Mouse (Mus musculus) lung, adult 18-20 months (tissue): ENCODE data around the gene Pcp4l1.
A peak's percentile ranks its signal among the peaks of the same experiment; 100 is the strongest.

Experiments used
- DNase-seq, 2 experiments: peaks; one replicate each; pipeline ENCODE4 v3.0.0; 2022; ENCODE audit warnings: mixed read lengths in 2 of 2

Pcp4l1 gene

DNA sequence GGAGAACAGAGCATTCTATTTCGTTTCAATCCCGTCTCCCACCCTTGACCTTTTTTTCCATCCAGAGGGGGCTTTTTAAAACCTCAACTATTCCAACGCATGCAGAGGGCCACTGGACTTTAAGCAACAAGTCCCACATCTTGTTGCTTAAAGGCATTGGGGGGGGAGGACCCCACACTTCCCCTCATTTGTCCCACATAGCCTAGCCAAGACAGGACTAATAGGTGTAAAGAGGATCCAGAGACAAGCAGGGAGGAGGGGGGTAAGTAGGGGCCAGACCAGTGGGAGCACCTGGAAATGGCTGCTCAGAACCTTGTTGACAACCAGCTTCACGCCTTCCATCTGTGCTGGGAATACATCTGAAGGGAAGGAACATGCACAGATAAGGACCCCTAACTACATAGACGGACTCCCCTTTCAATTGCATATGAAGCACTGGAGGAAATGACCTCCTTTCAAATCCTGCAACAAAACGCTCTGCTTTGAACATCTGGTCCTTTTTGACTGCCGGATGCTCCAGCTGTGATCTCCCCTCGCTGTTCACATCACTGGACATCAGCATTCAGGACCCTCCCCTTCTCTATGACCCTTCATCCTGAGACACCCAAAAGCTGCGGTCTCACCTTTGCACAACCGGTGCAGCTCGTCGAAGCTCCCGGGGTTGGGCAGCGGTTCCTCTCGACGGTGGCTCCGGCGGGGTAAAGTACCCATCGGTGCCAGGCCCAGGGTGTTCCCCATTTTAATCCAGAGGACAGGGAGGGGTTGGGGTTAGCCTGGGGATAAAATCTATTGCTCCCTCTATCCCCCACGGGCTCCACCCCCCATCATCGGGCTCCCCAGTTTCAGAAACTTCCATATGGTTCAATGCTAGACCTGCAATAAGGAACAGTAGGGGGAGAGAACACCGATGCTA lies 25.5 kb upstream of the Pcp4l1 start:
- no peak for DNase-seq

DNA sequence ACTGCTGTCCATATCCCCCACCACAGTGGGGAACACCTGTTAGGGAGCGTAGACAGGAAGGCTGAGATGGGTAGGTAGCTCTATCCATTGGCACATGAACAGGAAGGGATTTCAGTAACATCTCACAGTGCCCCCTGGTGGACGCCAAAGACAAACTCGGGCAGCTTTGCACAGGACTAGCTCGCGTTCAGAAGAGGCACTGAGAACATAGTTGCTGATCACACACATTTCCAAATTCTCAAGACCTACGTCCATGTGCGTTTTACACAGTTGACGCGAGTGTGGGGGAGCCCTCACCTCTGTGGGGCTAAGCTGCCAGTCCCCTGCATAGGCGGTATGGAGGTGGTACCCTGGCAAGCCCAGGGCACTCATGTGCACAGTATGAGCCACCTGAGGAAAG lies 24.8 kb upstream of the Pcp4l1 start:
- DNase-seq, result peak; percentile 79 to 86

DNA sequence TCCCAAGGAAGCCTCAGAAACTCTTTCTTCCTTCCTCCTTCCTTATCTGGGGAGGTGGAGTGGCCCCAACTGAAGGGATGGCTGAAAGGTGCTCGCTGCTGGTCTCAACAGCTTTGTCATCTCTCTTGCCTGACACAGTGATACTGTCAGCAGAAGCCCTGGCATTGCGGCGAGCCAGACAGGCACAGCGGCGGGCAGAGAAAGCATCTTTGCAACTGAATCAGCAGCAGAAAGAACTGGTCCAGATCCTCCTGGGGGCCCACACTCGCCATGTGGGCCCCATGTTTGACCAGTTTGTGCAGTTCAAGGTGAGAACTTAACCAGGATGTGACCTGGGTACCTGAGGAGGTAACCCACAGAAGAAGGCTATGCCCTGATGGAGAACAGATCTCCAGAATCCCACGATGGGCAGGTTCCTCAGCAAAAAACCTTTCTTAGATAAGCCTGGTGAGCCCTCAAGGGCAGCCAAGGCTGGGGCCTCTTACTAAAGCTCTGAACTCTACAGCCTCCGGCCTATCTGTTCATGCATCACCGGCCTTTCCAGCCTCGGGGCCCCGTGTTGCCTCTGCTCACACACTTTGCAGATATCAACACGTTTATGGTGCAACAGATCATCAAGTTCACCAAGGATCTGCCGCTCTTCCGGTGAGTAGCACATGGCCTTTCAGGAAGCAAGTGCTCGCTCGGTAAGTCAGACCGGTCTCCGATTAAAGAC lies 20.3 kb upstream of the Pcp4l1 start:
- DNase-seq, result no peak

DNA sequence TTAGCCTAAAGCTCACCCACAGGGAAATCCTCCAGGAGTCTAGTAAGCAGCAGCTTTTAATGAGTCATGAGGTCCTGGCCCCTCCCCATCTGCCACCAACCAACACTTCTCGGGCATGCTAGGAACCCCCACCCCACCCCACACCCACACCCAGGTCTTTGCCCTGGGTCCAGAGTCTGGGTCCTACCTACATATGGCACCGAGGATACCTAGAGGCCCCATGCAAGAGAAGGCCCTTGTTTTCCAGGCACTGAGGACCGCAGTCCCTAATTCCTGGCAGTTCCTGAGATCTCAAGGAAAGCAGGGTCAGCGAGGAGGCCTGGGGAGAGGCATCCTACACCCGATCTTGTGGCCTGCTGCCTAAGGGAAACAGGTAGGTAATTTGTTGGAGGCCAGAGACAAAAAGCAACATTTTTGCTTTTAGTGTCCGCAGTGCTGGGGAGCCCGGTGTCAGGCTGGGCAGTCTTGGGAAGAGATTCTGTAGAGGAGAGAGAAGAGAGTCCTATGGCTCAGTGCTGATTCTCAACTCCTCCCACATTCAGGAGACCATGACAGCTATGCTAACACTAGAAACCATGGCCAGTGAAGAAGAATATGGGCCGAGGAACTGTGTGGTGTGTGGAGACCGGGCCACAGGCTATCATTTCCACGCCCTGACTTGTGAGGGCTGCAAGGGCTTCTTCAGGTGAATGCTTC lies 17.9 kb upstream of the Pcp4l1 start, which contains the start of gene Nr1i3:
Nr1i3 (plus strand) TSS at position 170 of the 696 bp plus-strand sequence.
- no peak for DNase-seq

DNA sequence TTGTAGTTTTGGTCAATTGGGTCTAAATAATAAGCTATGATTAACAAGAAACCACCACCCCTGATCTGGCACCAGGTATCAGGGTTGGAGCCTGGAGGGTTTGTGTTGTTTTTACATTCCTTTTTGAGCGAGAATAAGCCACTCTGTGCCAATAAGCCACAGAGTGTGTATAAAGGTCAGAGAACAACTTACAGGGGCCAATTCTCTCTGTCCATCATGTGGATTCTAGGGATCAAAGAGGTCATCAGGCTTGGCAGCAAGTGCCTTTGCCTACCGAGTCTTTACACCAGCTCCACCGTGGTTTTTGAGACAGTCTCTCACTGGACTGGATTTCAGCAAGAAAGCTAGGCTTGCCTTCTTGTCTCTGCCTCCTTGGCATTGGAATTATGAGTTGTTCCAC lies 16.8 kb upstream of the Pcp4l1 start:
- no peak for DNase-seq

DNA sequence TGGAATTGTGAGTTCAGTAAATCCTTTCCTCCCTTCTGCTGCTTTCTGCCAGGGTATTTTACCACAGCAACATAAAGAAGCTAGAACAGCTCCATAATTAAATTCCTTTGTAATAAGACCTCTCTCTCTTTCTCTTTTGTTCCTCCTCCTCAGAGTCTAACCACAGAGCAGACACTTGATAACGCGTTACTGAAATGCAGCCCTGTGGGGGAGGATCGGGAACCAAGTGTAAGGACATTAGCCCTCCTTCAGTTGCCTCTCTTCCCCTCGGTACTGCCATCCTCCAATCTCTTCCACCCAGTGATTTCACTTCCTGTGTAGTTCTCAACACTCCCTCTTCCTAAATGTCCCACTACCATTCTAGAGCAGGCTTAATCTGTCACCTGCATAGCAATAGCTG lies 13.3 kb upstream of the Pcp4l1 start:
- no peak for DNase-seq

DNA sequence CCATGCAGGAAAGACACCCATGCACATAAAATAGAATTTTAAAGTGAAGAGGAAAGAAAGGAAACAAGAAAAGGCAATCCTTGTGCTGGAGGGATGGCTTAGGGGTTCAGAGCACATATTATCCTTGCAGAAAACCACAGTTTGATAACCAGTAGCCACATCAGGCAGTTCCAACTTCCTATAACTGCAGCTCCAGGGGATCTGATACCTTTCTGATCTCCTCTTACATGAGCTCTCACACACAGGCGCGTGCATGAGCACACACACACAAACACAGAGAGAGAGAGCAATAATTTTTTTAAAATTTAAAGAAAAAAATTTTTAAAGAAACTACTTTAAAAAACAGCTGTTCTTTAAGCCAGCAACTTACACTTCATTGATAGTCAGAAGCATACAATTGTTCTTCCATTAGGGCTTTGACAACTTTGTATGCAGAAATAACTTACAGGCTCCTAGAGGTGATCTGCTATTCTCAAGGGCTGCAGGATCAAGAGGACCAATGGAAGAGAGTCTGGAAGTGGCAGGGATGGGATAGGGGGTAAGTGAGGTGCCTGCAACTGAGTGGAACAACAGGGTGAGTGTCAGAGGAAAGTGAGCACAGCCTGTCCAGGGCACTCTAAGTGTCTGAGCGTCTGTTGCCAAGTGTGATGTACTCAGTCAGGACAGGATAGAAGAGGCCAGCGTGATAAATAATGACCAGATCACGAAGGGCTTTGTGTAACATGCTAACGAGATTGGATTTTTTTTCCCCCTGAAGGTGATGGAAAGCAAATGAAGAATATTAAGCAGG lies 9.8 kb upstream of the Pcp4l1 start:
- no peak for DNase-seq

DNA sequence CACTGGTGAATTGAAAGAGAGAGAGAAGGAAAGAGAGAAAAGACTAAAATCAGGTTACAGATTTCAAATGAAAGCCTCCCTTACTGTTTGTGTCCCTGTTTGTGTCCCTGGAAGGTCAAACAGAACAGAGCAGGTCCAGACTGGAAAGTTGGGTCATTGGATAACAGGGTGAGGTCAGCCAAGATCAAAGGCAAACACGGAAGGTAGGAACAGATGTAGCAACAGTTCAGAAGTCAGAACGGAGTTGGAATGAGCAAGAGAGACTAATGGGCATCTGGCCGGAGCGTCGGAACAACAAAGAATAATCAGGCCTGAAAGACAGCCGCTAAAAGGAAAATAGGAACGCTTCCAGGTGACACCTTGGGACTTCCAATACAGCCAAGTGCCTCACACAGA lies 8.2 kb upstream of the Pcp4l1 start:
- peak in 1 of 2 experiments; percentile 45 for DNase-seq

DNA sequence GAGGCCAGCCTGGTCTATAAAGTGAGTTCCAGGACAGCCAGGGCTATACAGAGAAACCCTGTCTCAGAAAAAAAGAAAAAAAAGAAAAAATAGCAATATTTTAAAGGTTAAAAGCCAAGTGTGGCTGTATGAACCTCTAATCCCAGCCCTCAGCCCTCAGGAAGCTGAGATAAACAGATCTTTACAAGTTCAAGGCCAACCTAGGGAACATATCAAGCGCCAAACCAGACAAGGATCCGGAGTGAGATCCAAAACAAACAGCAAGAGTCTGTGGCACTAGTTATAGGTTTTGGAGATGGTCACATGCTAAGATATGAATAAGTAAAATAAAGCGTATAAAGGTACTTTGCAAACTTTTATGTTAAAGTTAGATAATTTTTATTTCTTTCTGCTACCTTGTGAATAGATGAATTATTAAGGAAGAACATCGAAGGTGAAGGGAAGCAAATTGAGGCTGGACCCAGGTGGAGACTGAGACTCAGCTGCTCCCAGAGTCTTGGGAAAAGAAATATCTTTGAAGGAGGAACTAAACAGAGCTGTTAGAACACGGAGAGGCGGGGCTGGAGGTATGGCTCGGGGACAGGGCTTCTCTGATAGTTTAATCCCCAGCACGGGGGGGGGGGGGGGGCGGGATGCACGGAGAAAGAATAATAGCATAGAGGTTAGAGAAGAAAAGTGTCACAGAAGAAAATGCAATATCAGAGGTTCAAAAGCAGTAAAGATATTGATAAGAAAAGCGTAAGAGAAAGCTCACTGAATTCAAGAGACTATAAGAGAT lies 7.6 kb upstream of the Pcp4l1 start:
- DNase-seq, result no peak

DNA sequence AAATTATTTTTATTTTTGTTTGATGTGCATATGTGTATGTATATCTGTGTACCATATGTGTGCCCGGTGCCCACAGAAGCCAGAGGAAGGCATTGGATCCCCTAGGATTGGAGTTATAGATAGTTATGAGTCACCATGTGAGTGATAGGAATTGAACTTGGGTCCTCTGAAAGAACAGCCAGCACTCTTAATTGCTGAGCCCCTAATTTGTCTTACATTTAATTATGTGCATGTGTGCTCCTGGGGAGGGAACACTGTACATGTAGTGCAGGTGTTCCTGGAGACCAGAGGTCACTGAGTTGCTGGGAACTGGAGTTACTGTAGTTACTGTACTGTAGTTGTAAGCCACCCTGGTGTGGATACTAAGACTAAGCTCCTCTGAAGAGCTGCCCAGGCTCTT lies 4.7 kb upstream of the Pcp4l1 start:
- DNase-seq, result no peak

DNA sequence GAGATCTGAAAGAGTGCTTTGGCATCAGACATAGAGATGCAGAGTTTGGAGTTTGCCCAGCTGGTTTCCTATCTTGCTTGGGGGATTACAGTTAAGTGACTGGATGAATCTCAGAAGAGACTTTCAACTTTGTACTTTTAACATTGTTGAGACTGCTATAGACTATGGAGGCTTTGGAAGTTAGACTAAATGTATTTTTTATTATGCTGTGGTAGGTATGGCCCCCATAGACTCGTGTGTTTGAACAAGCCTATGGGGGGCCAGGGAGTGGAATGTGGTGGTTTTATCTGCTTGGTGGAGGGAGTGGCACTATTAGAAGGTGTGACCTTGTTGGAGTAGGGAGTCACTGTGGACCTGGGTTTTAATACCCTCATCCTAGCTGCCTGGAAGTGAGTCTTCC lies 3.5 kb upstream of the Pcp4l1 start:
- no peak for DNase-seq

DNA sequence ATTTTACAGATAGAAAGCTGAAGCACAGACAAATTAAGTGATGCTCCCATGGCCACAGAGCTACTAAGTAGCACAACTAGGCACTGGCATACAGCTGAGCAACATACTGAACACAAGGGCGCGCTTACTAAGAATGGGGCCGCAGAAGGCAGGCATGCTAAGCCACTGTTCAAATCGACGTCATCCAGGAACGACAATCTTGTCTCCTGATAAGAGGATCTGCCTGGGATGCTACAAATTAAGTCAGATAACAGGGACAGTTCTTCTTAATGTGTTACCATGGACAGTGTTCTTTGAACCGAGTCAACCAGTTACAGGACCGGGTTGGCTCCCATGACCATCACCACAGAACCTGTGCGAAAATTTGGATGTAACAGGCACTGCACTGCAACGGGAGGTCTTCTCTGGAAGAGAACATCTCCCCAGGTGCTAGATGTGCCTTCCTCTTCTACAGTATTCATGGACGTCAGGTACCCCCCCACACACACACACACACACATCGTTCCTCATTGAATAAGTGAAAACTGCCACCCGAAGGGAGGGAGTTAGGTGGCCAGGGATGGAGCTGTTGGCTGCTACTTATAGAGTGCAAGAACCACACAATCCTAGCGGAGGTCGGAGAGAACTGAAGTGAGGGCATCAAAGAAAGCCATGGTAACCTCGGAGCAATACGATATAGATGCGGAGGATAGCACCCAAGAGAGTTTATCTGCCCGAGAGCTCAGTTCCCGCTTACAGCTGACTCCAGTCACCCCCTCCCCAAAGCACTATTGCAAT lies 834 bp downstream of the Pcp4l1 start:
- no peak for DNase-seq

DNA sequence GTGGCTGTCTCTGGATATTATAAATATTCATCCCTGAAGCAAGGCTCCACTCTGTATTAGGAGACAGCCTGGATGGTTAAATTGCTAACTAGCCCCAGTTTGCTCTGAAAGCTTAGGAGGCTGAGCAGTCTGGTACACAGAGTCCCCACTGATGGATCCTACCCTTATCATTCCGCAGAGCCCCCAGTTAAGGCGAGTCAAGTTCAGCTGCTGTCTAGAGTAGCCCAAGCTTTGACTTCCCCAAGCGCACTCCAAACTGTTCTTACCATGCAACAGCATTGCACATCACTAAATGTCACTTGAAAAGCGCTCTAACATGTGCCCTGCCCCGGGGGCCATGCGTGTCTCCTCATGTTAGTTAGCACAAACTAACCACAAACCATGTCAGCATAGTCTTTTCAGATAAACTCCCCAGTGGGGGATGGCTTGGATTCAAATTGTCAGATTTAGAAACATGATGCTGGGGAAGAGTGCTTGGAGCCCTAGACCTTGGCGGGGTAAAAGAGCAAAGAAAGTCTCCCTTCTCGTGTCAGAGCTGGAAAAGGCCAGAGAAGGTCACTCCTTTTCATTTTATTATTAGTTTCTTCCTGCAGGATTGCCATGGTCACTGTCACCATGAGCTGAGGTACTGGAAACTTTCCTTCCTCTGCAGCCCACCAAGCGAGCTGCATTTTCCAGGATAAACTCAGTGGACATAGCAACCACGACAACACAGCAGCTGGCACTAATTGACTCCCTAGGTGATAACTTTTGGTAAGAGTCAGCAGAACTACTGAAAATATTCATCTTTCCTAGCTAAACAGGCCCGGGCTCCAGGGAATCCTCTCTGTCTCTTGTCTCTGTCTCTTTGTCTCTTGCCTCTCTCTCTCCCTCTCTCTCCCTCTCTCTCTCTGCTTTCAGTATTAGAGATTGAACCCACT lies 1.9 kb downstream of the Pcp4l1 start:
- DNase-seq, result no peak

DNA sequence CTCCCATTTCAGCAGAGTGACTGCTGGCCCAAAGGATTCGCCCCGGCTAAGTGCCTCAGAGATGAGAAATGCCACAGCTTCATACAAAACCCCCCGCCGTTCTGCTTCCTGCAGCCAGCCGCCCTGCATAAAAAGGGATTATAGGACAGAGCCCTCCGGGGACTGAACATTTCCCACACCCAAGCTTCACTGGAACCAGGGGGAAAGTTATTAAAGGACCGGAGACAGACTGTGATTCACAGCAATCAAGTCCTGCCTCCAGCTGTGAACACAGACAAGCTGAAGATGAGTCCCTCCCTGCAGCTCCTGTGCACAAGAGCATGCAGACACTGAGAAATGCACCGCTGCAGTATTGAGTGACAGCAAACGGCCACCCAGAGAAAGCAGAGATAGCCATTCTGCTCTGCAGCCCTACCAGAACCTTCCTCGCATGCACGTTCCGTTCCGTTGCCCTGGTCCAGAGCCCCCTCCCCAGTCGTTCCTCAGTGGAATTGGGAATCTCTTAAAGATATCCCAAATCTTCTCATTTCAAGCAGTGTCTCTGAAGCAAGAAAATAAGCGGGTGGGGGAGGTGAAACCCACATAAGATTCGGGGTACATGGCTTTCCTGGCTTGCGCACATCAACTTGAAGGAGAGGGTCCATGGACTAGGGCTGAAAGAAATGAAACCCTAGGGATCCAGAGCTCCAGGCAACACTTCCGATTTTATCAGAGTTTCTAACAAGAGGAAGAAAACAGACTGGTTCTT lies 2.8 kb downstream of the Pcp4l1 start:
- DNase-seq, result no peak

DNA sequence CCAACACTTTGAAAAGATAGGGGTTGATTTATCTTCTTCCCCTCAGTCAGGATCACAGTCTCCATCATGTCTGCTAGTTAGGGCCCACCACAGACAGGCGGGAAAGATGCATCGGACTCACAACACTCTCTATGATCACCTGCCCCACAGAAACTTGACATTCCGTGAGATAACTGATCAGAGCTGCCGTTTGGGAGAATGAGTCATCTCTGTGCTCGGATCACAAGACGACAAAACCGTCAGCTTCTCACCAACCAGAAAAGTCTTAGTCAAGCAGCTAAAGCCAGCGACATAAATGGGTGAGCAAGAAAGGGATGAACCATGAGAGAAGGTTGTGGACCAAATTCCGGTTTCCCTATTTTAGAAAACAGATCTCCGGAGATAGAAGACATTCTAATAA lies 3.8 kb downstream of the Pcp4l1 start:
- no peak for DNase-seq

DNA sequence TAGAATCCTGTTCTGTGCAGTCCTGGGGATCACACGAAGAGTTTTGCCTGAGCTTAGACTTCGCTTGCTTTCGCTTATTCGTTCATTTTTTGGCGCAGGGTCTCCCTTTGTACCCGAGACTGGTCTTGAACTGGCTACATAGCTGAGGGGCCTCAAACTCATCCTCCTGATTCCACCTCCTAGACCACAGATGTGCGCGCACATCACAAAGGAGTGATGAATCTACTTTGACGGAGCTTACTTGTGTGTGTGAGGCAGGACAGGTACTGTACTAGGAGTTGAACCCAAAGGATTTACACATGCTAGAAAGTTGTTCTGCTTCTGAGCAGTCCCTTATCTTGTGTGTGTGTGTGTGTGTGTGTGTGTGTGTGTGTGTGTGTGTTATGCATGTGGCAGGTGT lies 5.2 kb downstream of the Pcp4l1 start:
- DNase-seq, result no peak

DNA sequence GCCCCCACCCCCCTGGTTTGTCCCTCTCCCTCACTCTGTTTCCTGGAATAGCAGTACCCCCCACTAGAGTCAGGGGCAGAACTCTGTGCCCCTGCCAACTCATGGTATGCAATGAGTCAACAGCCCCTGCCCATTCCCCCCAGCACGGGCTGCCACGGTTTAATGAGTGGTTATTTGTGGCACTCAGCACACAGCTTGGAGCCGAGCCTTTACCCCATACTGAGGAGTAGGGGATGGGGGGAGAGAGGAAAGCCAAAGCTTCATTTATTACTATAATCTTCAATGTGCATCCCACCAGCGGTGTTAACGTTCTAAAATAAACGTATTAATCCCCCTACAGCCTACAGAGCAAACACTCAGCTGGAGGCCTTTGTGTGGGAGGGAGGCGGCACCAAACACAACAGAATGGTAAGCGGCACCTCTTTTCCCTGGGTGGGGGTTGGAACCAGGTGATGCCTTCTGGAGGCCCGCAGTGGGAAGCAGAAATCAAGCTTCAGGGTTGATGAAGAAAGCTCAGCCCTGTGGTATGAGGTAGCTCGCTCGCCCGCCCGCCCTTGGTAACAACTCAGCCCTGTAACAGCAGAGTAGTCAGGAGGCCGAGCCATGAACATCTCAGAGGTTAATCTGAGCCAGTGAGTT lies 6.5 kb downstream of the Pcp4l1 start:
- peak in 1 of 2 experiments; percentile 13 for DNase-seq

DNA sequence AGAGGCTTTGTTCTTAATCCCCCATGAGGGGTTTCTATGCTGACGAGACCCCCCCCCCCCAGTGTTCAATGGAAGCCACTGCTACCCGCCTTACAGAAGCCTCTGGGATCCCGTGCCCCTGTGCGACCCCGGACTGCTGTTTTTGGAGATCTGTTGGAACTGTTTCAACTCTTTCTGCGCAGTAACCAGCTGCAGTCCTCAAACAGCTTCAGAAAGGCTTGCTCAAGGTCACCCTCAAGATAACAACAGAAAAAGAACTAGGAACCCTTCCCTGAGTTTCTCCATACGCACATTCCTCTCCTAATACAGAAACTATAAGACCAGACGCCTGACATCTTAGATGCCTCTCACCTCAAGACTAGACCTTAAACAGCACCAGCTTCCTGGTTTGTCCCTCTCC lies 7.0 kb downstream of the Pcp4l1 start:
- no peak for DNase-seq
